Mouse (Mus musculus) heart, embryonic 11.5 days (tissue): ENCODE results near the gene Sema4b. TPM values are rescaled to one million over a fixed set of nuclear protein-coding genes. Genes with fewer than 3 reads are reported as not detected.

Source experiments
- ATAC-seq: fragments of 200-750 bp; cut with Nextera tagmentation; replicated peaks from 2 replicates; pipeline ENCODE4 v1.8.0; 2017; ENCODE audit warnings: moderate library complexity; ENCODE audit not compliant: insufficient number of reproducible peaks, low FRiP score, low TSS enrichment
- H3K27ac ChIP-seq: fragments of 300-500 bp; sonication (generic); 2 replicates; pipeline ENCODE4 v1.5.1; 2014; ENCODE audit warnings: mild to moderate bottlenecking, low read depth, low read length
- H3K27me3 ChIP-seq: fragments of 300-500 bp; sonication (generic); 2 replicates; pipeline ENCODE4 v1.6.1; 2014; ENCODE audit warnings: mild to moderate bottlenecking, low read length, mixed read lengths; ENCODE audit not compliant: control insufficient read depth, insufficient read depth
- H3K36me3 ChIP-seq: fragments of 300-500 bp; sonication (generic); 2 replicates; pipeline ENCODE4 v1.6.1; 2014; ENCODE audit warnings: mild to moderate bottlenecking, low read length, moderate library complexity, mixed read lengths; ENCODE audit not compliant: control insufficient read depth, insufficient read depth
- H3K4me1 ChIP-seq: fragments of 300-500 bp; sonication (generic); 2 replicates; pipeline ENCODE4 v1.6.1; 2014; ENCODE audit warnings: low read length; ENCODE audit not compliant: control insufficient read depth, insufficient read depth
- H3K4me2 ChIP-seq: fragments of 300-500 bp; sonication (generic); 2 replicates; pipeline ENCODE4 v1.6.1; 2014; ENCODE audit warnings: mild to moderate bottlenecking, moderate library complexity
- H3K4me3 ChIP-seq: fragments of 300-500 bp; sonication (generic); 2 replicates; pipeline ENCODE4 v1.5.1; 2014; ENCODE audit warnings: low read depth, low read length
- H3K9ac ChIP-seq: fragments of 300-500 bp; sonication (generic); 2 replicates; pipeline ENCODE4 v1.6.1; 2014; ENCODE audit warnings: mild to moderate bottlenecking, low read depth, low read length, moderate library complexity
- H3K9me3 ChIP-seq: fragments of 300-500 bp; sonication (generic); replicated peaks from 2 replicates; pipeline ENCODE4 v1.6.1; 2016; ENCODE audit warnings: low read length; ENCODE audit not compliant: control insufficient read depth
- WGBS: fragments of 180-500 bp; shearing (Covaris S2); extraction: QIAGEN DNeasy Blood & Tissue Kit; methylation state at CpG from one replicate; pipeline ENCODE4 v1.1.7; 2014; ENCODE audit not compliant: insufficient replicate concordance; 5-methylcytosine and 5-hydroxymethylcytosine counted together
- polyA plus RNA-seq: library from polyadenylated mRNA; unstranded; fragments of >200 nt; fragmentation: Nextera tagmentation; extraction: Ambion mirVana; gene quantifications from 2 replicates; pipeline ENCODE4 v1.2.1, GENCODE M21; 2014

Sema4b gene
- polyA plus RNA-seq, 1 experiment from 2014 or later, result 8.5 TPM

DNA sequence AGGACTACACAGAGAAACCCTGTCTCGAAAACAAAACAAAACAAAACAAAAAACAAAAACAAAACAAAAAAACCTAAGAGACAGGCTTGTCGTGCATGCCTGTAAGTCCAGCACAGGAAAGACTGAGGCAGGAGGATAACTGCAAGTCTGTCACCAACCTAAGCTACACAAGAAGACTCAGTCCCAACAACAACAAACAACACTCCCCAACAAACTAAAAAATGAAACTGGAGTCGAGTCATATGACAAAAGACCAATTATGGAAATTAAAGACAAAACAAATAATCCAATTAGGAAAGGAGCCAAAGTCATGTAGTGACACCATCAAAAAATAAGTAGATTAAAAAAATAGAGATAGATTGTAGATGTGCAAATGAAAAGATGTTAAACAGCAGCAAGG is 6.4 kb upstream of the Sema4b start:
- Histone ChIP-seq H3K4me1 (peaks cover 9% of the 10 kb centered on the region), H3K36me3 (no peaks in the 10 kb centered on the region), H3K27ac (no peak overlapping the region), H3K27me3 (peaks cover 5% of the 10 kb centered on the region; the same call in 1 of the 2 replicates), H3K4me3 (no peak overlapping the region), H3K4me2 (no peak overlapping the region), H3K9me3 (no peaks in the 10 kb centered on the region), H3K9ac (no peak overlapping the region)
- no peak for ATAC-seq
- WGBS, result 79% methylated on average over 3 of the region's 3 CpGs

- Histone ChIP-seq H3K9ac (no peak overlapping the region), H3K27me3 (peaks cover 5% of the 10 kb centered on the region; the same call in 1 of the 2 replicates), H3K36me3 (no peaks in the 10 kb centered on the region), H3K4me1 (peaks cover 14% of the 10 kb centered on the region), H3K9me3 (no peaks in the 10 kb centered on the region), H3K4me3 (no peak overlapping the region), H3K27ac (0 out of 2 replicates have a peak overlapping the region, but pooled peaks have one; percentile 15), H3K4me2 (0 out of 2 replicates have a peak overlapping the region, but pooled peaks have one; percentile 19)
- no peak for ATAC-seq
- 19% methylated on average over 2 of the region's 2 CpGs for WGBS
Observed at GRCm38 (mm10) chr7:80181078-80181477, 5.6 kb upstream of the Sema4b start.

- no peak overlapping the region for H3K4me2 ChIP-seq
- no peaks in the 10 kb centered on the region for H3K36me3 ChIP-seq
- H3K4me3 ChIP-seq, result no peak overlapping the region
- H3K27ac ChIP-seq, result no peak overlapping the region
- no peaks in the 10 kb centered on the region for H3K9me3 ChIP-seq
- no peak for ATAC-seq
- H3K4me1 ChIP-seq, result peaks cover 14% of the 10 kb centered on the region
- H3K27me3 ChIP-seq, result 0 out of 2 replicates have a peak, but pooled peaks cover 2% of the 10 kb centered on the region
- no peak overlapping the region for H3K9ac ChIP-seq
Observed at GRCm38 (mm10) chr7:80182139-80182538, 4.5 kb upstream of the Sema4b start.

- 86% methylated on average over 1 of the region's 1 CpGs for WGBS
- Histone ChIP-seq H3K4me2 (no peak overlapping the region), H3K36me3 (no peaks in the 10 kb centered on the region), H3K4me3 (no peak overlapping the region), H3K4me1 (peaks cover 14% of the 10 kb centered on the region), H3K27ac (no peak overlapping the region), H3K27me3 (0 out of 2 replicates have a peak, but pooled peaks cover 2% of the 10 kb centered on the region), H3K9me3 (no peaks in the 10 kb centered on the region), H3K9ac (no peak overlapping the region)
- ATAC-seq, result no peak
Observed at GRCm38 (mm10) chr7:80183466-80183865, 3.2 kb upstream of the Sema4b start.

- Histone ChIP-seq H3K9ac (no peak overlapping the region), H3K9me3 (no peaks in the 10 kb centered on the region), H3K27ac (no peak overlapping the region), H3K27me3 (0 out of 2 replicates have a peak, but pooled peaks cover 5% of the 10 kb centered on the region), H3K4me3 (no peak overlapping the region), H3K36me3 (no peaks in the 10 kb centered on the region), H3K4me1 (peaks cover 17% of the 10 kb centered on the region), H3K4me2 (no peak overlapping the region)
- WGBS, result 65% methylated on average over 5 of the region's 5 CpGs
- ATAC-seq, result no peak
Observed at GRCm38 (mm10) chr7:80183969-80184368, 2.7 kb upstream of the Sema4b start.

- no peak overlapping the region for H3K4me2 ChIP-seq
- H3K27me3 ChIP-seq, result 0 out of 2 replicates have a peak, but pooled peaks cover 5% of the 10 kb centered on the region
- H3K36me3 ChIP-seq, result no peaks in the 10 kb centered on the region
- ATAC-seq, result no peak
- H3K9me3 ChIP-seq, result no peaks in the 10 kb centered on the region
- no peak overlapping the region for H3K9ac ChIP-seq
- peaks cover 20% of the 10 kb centered on the region for H3K4me1 ChIP-seq
- WGBS, result 67% methylated on average over 4 of the region's 4 CpGs
- no peak overlapping the region for H3K27ac ChIP-seq
- no peak overlapping the region for H3K4me3 ChIP-seq
Observed at GRCm38 (mm10) chr7:80184551-80184950, 2.1 kb upstream of the Sema4b start.

GRCm38 (mm10) chr7:80184968-80185367 is 1.7 kb upstream of the Sema4b start:
- Histone ChIP-seq H3K27me3 (0 out of 2 replicates have a peak, but pooled peaks cover 5% of the 10 kb centered on the region), H3K4me1 (peaks cover 20% of the 10 kb centered on the region), H3K9ac (no peak overlapping the region), H3K9me3 (no peaks in the 10 kb centered on the region), H3K36me3 (no peaks in the 10 kb centered on the region), H3K4me3 (no peak overlapping the region), H3K4me2 (no peak overlapping the region), H3K27ac (peak overlapping the region; percentile 87; the same call in 1 of the 2 replicates)
- no peak for ATAC-seq
- 66% methylated on average over 6 of the region's 6 CpGs for WGBS

- H3K4me1 ChIP-seq, result peaks cover 15% of the 10 kb centered on the region
- H3K4me2 ChIP-seq, result peak overlapping the region; percentile 76
- peak overlapping the region; percentile 56 for H3K4me3 ChIP-seq
- 3% methylated on average over 8 of the region's 8 CpGs for WGBS
- H3K27me3 ChIP-seq, result 0 out of 2 replicates have a peak, but pooled peaks cover 5% of the 10 kb centered on the region
- no peaks in the 10 kb centered on the region for H3K36me3 ChIP-seq
- H3K9ac ChIP-seq, result peak overlapping the region; percentile 74; the same call in 1 of the 2 replicates
- ATAC-seq, result peak; percentile 56; the same call in 1 of the 2 replicates
- peak overlapping the region; percentile 87 for H3K27ac ChIP-seq
- H3K9me3 ChIP-seq, result no peaks in the 10 kb centered on the region
Observed at GRCm38 (mm10) chr7:80186021-80186420, 620 bp upstream of the Sema4b start.

DNA sequence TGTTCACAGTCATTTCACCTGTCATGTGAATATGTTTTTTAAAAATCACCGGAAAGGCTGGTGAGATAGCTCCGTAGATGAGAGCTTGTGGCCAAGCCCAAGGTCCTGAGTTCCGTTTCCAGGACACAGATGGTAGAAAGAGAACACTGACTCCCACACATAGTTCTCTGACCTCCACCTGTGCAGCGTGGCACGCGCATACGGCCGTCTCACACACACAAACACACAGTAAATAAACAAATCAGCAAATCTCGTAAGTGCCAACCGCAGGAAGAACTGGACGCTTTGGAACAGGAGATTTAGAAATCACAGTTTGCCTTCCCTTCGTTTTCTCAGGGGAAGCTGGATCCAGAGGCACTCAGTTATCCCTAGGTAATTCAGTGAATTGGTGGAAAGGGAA is 860 bp downstream of the Sema4b start:
- no peaks in the 10 kb centered on the region for H3K36me3 ChIP-seq
- peaks cover 24% of the 10 kb centered on the region for H3K4me1 ChIP-seq
- H3K4me2 ChIP-seq, result peak overlapping the region; percentile 76
- peak overlapping the region; percentile 87 for H3K27ac ChIP-seq
- ATAC-seq, result no peak
- no peaks in the 10 kb centered on the region for H3K9me3 ChIP-seq
- H3K9ac ChIP-seq, result peak overlapping the region; percentile 74
- 0 out of 2 replicates have a peak, but pooled peaks cover 5% of the 10 kb centered on the region for H3K27me3 ChIP-seq
- 70% methylated on average over 12 of the region's 12 CpGs for WGBS
- H3K4me3 ChIP-seq, result peak overlapping the region; percentile 56
